Mouse (Mus musculus) heart, postnatal 0 days (tissue): ENCODE data around the gene Selenoi. TPM values are rescaled to one million over a fixed set of nuclear protein-coding genes. Genes with fewer than 3 reads are reported as not detected.
A peak's percentile ranks its signal among the peaks of the same experiment; 100 is the strongest.

Experiments
- ATAC-seq: fragments of 200-750 bp; cut with Nextera tagmentation; 2 replicates; pipeline ENCODE4 v1.8.0; 2017; ENCODE audit warnings: low read depth, moderate number of reproducible peaks, moderate library complexity; ENCODE audit not compliant: insufficient read depth
- DNase-seq: peaks from one replicate; pipeline ENCODE4 v3.0.0-alpha.2; 2016; ENCODE audit warnings: low spot score
- H3K27ac ChIP-seq: fragments of 300-500 bp; sonication (generic); 2 replicates; pipeline ENCODE4 v1.5.1; 2014; ENCODE audit warnings: low read depth, mild to moderate bottlenecking
- H3K27me3 ChIP-seq: fragments of 300-500 bp; sonication (generic); 2 replicates; pipeline ENCODE4 v1.6.1; 2014; ENCODE audit warnings: low read length, mixed read lengths; ENCODE audit not compliant: control insufficient read depth, insufficient read depth
- H3K36me3 ChIP-seq: fragments of 300-500 bp; sonication (generic); replicated peaks from 2 replicates; pipeline ENCODE4 v1.6.1; 2014; ENCODE audit warnings: low read length, mixed read lengths; ENCODE audit not compliant: control insufficient read depth, insufficient read depth
- H3K4me1 ChIP-seq: fragments of 300-500 bp; sonication (generic); 2 replicates; pipeline ENCODE4 v1.6.1; 2014; ENCODE audit warnings: antibody characterized with exemption; ENCODE audit not compliant: control insufficient read depth, insufficient read depth
- H3K4me2 ChIP-seq: fragments of 300-500 bp; sonication (generic); 2 replicates; pipeline ENCODE4 v1.6.1; 2014; ENCODE audit warnings: low read depth, mild to moderate bottlenecking, low read length, moderate library complexity
- H3K4me3 ChIP-seq: fragments of 300-500 bp; sonication (generic); 2 replicates; pipeline ENCODE4 v1.5.1; 2014; ENCODE audit warnings: low read depth, low read length
- H3K9ac ChIP-seq: fragments of 300-500 bp; sonication (generic); replicated peaks from 2 replicates; pipeline ENCODE4 v1.6.1; 2014; ENCODE audit warnings: low read depth, low read length, mixed read lengths
- H3K9me3 ChIP-seq: fragments of 300-500 bp; sonication (generic); replicated peaks from 2 replicates; pipeline ENCODE4 v1.6.1; 2016; ENCODE audit warnings: low read length; ENCODE audit not compliant: control insufficient read depth
- CTCF ChIP-seq: IDR thresholded peaks from 2 replicates; pipeline ENCODE4 v1.5.1; 2016; ENCODE audit warnings: antibody characterized with exemption, control low read depth, low read depth
- EP300 ChIP-seq: IDR thresholded peaks from 2 replicates; pipeline ENCODE4 v1.6.1; 2016; ENCODE audit warnings: antibody characterized with exemption, low read depth
- WGBS: fragments of 180-500 bp; shearing (Covaris S2); extraction: QIAGEN DNeasy Blood & Tissue Kit; methylation state at CpG from one replicate; pipeline ENCODE4 v1.1.7; 2014; 5-methylcytosine and 5-hydroxymethylcytosine counted together
- polyA plus RNA-seq: library from polyadenylated mRNA; unstranded; fragments of >200 nt; fragmentation: Nextera tagmentation; extraction: Ambion mirVana; gene quantifications from 2 replicates; pipeline ENCODE4 v1.2.1, GENCODE M21; 2015
- total RNA-seq: library from RNA; depleted of rRNA; stranded (reverse); fragments of >200 nt; gene quantifications from 2 replicates; pipeline ENCODE4 v1.2.3, GENCODE M21; 2014; ENCODE audit warnings: low replicate concordance

Gene Selenoi
- total and polyA plus RNA-seq, 2 experiments from 2014 or later = 9.4 to 49.1 TPM

GRCm38 (mm10) chr5:30222681-30223080, 9.7 kb upstream of the Selenoi start:
- Histone ChIP-seq H3K36me3 (0 out of 2 replicates have a peak, but pooled peaks cover 5% of the 10 kb centered on the region), H3K27me3 (no peaks in the 10 kb centered on the region), H3K4me1 (no peaks in the 10 kb centered on the region), H3K4me2 (no peak overlapping the region), H3K4me3 (no peak overlapping the region), H3K9ac (no peak overlapping the region), H3K9me3 (no peaks in the 10 kb centered on the region), H3K27ac (no peak overlapping the region)
- ATAC-seq (no peak), DNase-seq (no peak)
- TF ChIP-seq CTCF (no peak), EP300 (no peak)
- WGBS = 96% methylated on average over 8 of the region's 8 CpGs

DNA sequence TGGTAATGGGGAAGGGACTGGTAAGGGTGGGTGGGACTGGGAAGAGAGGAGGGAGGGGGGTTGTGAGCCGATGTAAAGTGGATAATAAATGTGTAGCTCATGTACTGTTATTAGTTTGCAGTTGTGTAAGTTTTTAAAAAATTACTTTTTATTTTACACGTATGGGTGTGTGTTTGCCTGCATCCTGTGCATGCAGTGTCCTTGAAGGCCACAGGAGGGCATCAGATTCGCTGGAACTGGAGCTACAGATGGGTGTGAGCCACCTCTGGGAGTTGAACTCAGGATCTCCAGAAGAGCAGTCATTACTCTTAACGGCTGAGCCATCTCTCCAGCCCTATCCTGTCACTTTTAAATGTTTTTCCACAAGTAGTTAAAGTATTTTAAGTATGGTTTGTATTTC, 1.5 kb upstream of the Selenoi start:
- whole genome bisulfite sequencing = 78% methylated on average over 4 of the region's 4 CpGs
- ATAC-seq = no peak
- DNase-seq = no peak

DNA sequence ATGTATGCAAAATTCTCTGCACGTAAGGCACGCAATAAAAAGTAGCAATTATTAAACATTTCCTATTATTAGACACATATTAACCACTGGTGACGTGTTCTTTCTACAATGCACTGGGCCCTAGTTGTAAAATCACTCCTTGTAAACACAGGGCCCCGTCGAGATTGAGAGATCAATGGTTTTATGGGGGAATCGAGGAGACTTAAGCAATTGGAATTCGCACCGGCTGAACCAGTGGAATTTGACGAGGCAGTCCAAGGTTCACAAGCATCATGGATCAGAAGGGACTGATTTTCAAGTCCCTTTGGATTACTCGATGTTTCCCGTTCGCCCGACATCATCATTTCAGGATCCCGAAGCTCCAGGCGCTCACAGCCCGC, 500 bp upstream of the Selenoi start:
- H3K27ac ChIP-seq = peak overlapping the region; percentile 83
- H3K27me3 ChIP-seq = no peaks in the 10 kb centered on the region
- H3K9ac ChIP-seq = peak overlapping the region; percentile 50
- H3K4me3 ChIP-seq = peak overlapping the region; percentile 76
- DNase-seq (no peak), ATAC-seq (no peak)
- peaks cover 23% of the 10 kb centered on the region for H3K4me1 ChIP-seq
- H3K4me2 ChIP-seq = peak overlapping the region; percentile 91
- TF ChIP-seq CTCF (no peak), EP300 (no peak)
- H3K36me3 ChIP-seq = no peaks in the 10 kb centered on the region
- 45% methylated on average over 16 of the region's 16 CpGs for WGBS
- no peaks in the 10 kb centered on the region for H3K9me3 ChIP-seq

More for the DNA sequence above, 1.5 kb upstream of the Selenoi start:
- no peak overlapping the region for H3K27ac ChIP-seq
- no peaks in the 10 kb centered on the region for H3K9me3 ChIP-seq
- no peak overlapping the region for H3K4me3 ChIP-seq
- H3K4me2 ChIP-seq = no peak overlapping the region
- TF ChIP-seq CTCF (peak; percentile 41), EP300 (no peak)
- no peaks in the 10 kb centered on the region for H3K27me3 ChIP-seq
- H3K9ac ChIP-seq = no peak overlapping the region
- no peaks in the 10 kb centered on the region for H3K36me3 ChIP-seq
- peaks cover 23% of the 10 kb centered on the region for H3K4me1 ChIP-seq

DNA sequence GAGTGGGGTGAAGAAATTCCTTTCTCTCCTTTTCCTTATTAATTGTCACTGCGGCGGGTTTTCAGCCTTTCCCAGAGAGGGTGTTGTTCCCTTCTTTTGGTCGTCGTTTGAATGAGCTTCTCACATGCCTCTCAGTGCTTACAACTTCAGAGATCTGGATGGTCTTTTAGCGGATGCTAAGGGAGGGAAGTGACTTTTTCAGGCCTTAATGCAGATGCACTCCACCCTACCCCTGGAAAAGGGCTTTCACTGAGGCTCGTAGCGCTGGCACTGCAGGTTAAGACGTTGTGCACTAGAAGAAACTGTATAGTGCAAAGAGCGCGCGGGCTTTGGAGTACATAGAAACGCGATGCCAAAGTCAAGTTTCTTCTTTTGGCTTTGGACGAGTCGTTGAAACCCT, 661 bp downstream of the Selenoi start:
- 3% methylated on average over 15 of the region's 15 CpGs for WGBS
- no peaks in the 10 kb centered on the region for H3K36me3 ChIP-seq
- peak overlapping the region; percentile 83 for H3K27ac ChIP-seq
- peak overlapping the region; percentile 91 for H3K4me2 ChIP-seq
- TF ChIP-seq EP300 (no peak), CTCF (no peak)
- peaks cover 23% of the 10 kb centered on the region for H3K4me1 ChIP-seq
- DNase-seq (no peak), ATAC-seq (no peak)
- H3K9ac ChIP-seq = peak overlapping the region; percentile 75
- H3K27me3 ChIP-seq = no peaks in the 10 kb centered on the region
- H3K4me3 ChIP-seq = peak overlapping the region; percentile 76
- H3K9me3 ChIP-seq = no peaks in the 10 kb centered on the region

DNA sequence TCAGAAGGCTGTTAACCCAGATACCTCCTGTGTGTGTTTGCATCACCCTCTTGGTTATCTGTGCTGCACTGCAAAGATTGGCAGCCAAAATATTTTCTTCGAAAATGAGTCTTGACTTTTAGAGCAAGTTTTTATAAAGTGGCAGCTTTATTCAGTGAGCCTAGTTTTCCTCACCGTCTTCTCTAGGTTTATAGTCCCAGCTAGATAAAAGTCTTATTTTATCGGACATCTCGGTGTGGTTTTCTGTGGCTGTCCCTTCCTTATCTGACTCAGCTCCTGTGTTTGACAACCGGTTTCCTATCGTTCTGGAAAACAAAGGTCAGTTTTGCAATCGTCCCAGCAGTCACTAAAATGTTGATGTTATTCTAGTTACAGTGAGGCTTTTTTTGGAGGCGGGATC, 1.6 kb downstream of the Selenoi start:
- TF ChIP-seq CTCF (no peak), EP300 (no peak)
- no peak overlapping the region for H3K27ac ChIP-seq
- no peak overlapping the region for H3K4me3 ChIP-seq
- peak overlapping the region; percentile 91 for H3K4me2 ChIP-seq
- H3K9me3 ChIP-seq = no peaks in the 10 kb centered on the region
- peaks cover 23% of the 10 kb centered on the region for H3K4me1 ChIP-seq
- no peaks in the 10 kb centered on the region for H3K36me3 ChIP-seq
- no peaks in the 10 kb centered on the region for H3K27me3 ChIP-seq
- WGBS = 21% methylated on average over 8 of the region's 8 CpGs
- DNase-seq = no peak
- H3K9ac ChIP-seq = 0 out of 2 replicates have a peak overlapping the region, but pooled peaks have one; percentile 75
- no peak for ATAC-seq

DNA sequence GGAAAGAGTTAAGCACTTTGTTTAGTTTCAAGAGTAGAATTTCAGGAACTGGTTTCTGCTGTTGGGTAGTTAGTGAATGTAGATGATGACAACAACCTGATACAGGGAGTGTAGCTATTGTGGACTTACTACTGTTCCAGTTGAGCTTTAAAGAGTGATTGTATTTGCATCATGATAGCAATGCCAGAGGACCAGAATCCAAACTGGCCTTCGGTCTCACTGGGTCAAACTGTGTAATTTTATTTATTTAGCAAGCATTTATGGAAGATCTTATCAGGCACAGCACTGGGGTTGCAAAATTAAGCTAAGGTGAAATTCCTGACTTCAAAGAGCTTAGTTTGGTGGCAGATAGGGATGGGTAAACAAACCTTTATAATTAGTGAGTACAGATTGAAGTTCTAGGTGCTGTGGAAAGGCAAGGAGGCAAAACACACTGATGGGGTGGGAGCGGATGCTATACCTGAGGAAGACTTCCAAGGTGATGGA, 3.3 kb downstream of the Selenoi start:
- Histone ChIP-seq H3K4me3 (no peak overlapping the region), H3K9ac (no peak overlapping the region), H3K27me3 (no peaks in the 10 kb centered on the region), H3K9me3 (no peaks in the 10 kb centered on the region), H3K27ac (no peak overlapping the region), H3K36me3 (no peaks in the 10 kb centered on the region), H3K4me1 (peaks cover 23% of the 10 kb centered on the region), H3K4me2 (no peak overlapping the region)
- ATAC-seq (no peak), DNase-seq (no peak)
- no peak for TF ChIP-seq EP300
- no peak for TF ChIP-seq CTCF
- WGBS = 88% methylated on average over 2 of the region's 2 CpGs
